Mouse (Mus musculus): ENCODE measurements around the gene Cbln4. TPM values are rescaled to one million over a fixed set of nuclear protein-coding genes. Genes with fewer than 3 reads are reported as not detected.

Cbln4 gene
- total and polyA plus RNA-seq, 3 experiments, result not detected

DNA sequence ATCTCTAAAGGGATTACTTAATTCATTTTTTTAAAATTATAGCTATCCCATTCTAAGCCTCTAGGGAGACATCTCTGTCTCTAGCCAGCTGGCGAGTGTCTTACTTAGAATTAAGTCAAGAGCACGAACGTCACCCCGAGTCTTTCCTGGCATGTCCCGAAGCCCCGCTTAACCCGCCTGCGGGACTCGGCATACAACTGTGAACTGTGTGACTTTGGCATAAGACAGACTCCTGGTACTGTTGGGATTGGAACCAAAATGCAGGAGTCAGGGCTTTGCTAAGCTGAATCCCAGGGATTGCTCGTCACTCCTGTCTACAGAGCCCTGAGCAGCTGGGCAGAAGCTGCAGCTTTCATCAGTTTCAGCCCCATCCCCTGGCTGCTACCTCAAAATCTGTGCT lies 2.4 kb downstream of the Cbln4 start:
- no peak overlapping the region for H3K4me3 ChIP-seq (replicated peaks in 1 of 3; ENCODE audit: low read depth in 2 of 3, low read length in 2 of 3, poor library complexity in 1 of 3)
- H3K9me3 ChIP-seq (replicated peaks; ENCODE audit: low read length), result peaks cover 75% of the 10 kb centered on the region
- no peaks in the 10 kb centered on the region for H3K4me1 ChIP-seq (ENCODE audit: control insufficient read depth in 1 of 2, insufficient read depth in 2 of 2)
- TF ChIP-seq HCFC1 (IDR thresholded peaks at IDR 0.05; ENCODE audit: low read depth, low read length), result no peak
- no peak for TF ChIP-seq POLR2AphosphoS2 (IDR thresholded peaks at IDR 0.05; ENCODE audit: low read depth, low read length)
- TF ChIP-seq MXI1 (IDR thresholded peaks at IDR 0.05; ENCODE audit: low read depth, low read length), result no peak
- no peak for TF ChIP-seq SMC3 (IDR thresholded peaks at IDR 0.05; ENCODE audit: low read depth, low read length)
- TF ChIP-seq MAZ (IDR thresholded peaks at IDR 0.05; ENCODE audit: low read depth, low read length), result no peak
- no peak for TF ChIP-seq ZNF384 (IDR thresholded peaks at IDR 0.05; ENCODE audit: low read depth, low read length)
- no peak for TF ChIP-seq NRF1 (IDR thresholded peaks at IDR 0.05; ENCODE audit: low read depth, low read length)
- TF ChIP-seq MAFK (IDR thresholded peaks at IDR 0.05; ENCODE audit: insufficient replicate concordance, low read length), result no peak
- TF ChIP-seq CHD2 (IDR thresholded peaks at IDR 0.05; ENCODE audit: low read length), result no peak
- TF ChIP-seq BHLHE40 (IDR thresholded peaks at IDR 0.05; ENCODE audit: low read depth, low read length), result no peak
- no peak for TF ChIP-seq EP300 (IDR thresholded peaks at IDR 0.05; ENCODE audit: low read length)
- TF ChIP-seq NELFE (IDR thresholded peaks at IDR 0.05; ENCODE audit: low read depth, low read length), result no peak
- TF ChIP-seq ETS1 (conservative IDR thresholded peaks at IDR 0.05; ENCODE audit: low read depth, low read length), result no peak
- TF ChIP-seq PAX5 (IDR thresholded peaks at IDR 0.05; ENCODE audit: low read length), result no peak
- no peak for TF ChIP-seq USF2 (conservative IDR thresholded peaks at IDR 0.05; ENCODE audit: low read depth, low read length)
- no peak for TF ChIP-seq ELF1 (IDR thresholded peaks at IDR 0.05; ENCODE audit: low read depth, low read length)
- TF ChIP-seq MEF2A (IDR thresholded peaks at IDR 0.05; ENCODE audit: borderline replicate concordance, low read depth, low read length), result no peak
- no peak for TF ChIP-seq ZC3H11A (IDR thresholded peaks at IDR 0.05; ENCODE audit: low read depth, low read length)
- no peak for TF ChIP-seq MYC (IDR thresholded peaks at IDR 0.05; ENCODE audit: low read depth, low read length)
- no peak for TF ChIP-seq JUN (IDR thresholded peaks at IDR 0.05; ENCODE audit: insufficient read depth, low read depth, low read length)
- in situ Hi-C loops (cut with MboI; ENCODE audit: low pct_ligation_motif_present, low pct_unique_long_range_greater_than_20kb, low sequenced_read_pairs), result no loop called here
- DNase-seq (ENCODE audit: extremely low read depth), result no peak
- no peaks in the 10 kb centered on the region for H3K27me3 ChIP-seq (replicated peaks)
- dilution Hi-C loops (cut with MboI; ENCODE audit: extremely low pct_ligation_motif_present, extremely low pct_unique_long_range_greater_than_20kb, low sequenced_read_pairs), result no loop called here
- no peak overlapping the region for H3K9ac ChIP-seq (ENCODE audit: insufficient read depth, low read depth)
- no peak overlapping the region for H3K27ac ChIP-seq (ENCODE audit: insufficient read depth, low read depth)
- no peaks in the 10 kb centered on the region for H3K79me2 ChIP-seq (replicated peaks; ENCODE audit: control insufficient read depth, extremely low read depth, insufficient read depth, poor library complexity, severe bottlenecking)
- H3K36me3 ChIP-seq (replicated peaks in 1 of 2; ENCODE audit: control insufficient read depth in 1 of 2, insufficient read depth in 1 of 2, low read length in 1 of 2), result no peaks in the 10 kb centered on the region
- no peak overlapping the region for H3K4me2 ChIP-seq (ENCODE audit: insufficient read depth, low read depth, poor library complexity, severe bottlenecking)

- Histone ChIP-seq H3K27me3 (replicated peaks) (no peaks in the 10 kb centered on the region), H3K4me2 (ENCODE audit: insufficient read depth, low read depth, poor library complexity, severe bottlenecking) (no peak overlapping the region), H3K27ac (ENCODE audit: insufficient read depth, low read depth) (no peak overlapping the region), H3K4me3 (replicated peaks in 1 of 3; ENCODE audit: low read depth in 2 of 3, low read length in 2 of 3, poor library complexity in 1 of 3) (no peak overlapping the region), H3K36me3 (replicated peaks in 1 of 2; ENCODE audit: control insufficient read depth in 1 of 2, insufficient read depth in 1 of 2, low read length in 1 of 2) (no peaks in the 10 kb centered on the region), H3K9ac (ENCODE audit: insufficient read depth, low read depth) (no peak overlapping the region), H3K9me3 (replicated peaks; ENCODE audit: low read length) (peaks cover 72% of the 10 kb centered on the region), H3K4me1 (ENCODE audit: control insufficient read depth in 1 of 2, insufficient read depth in 2 of 2) (no peaks in the 10 kb centered on the region), H3K79me2 (replicated peaks; ENCODE audit: control insufficient read depth, extremely low read depth, insufficient read depth, poor library complexity, severe bottlenecking) (no peaks in the 10 kb centered on the region)
- DNase-seq (ENCODE audit: extremely low read depth), result no peak
- TF ChIP-seq TCF12 (IDR thresholded peaks at IDR 0.05; ENCODE audit: low read depth, low read length) (no peak), BHLHE40 (IDR thresholded peaks at IDR 0.05; ENCODE audit: low read depth, low read length) (no peak), MAFK (IDR thresholded peaks at IDR 0.05; ENCODE audit: insufficient replicate concordance, low read length) (no peak)
- dilution Hi-C loops (cut with MboI; ENCODE audit: extremely low pct_ligation_motif_present, extremely low pct_unique_long_range_greater_than_20kb, low sequenced_read_pairs), result no loop called here
- in situ Hi-C loops (cut with MboI; ENCODE audit: low pct_ligation_motif_present, low pct_unique_long_range_greater_than_20kb, low sequenced_read_pairs), result no loop called here
Observed at GRCm38 (mm10) chr2:172039601-172040000, 3.7 kb downstream of the Cbln4 start.
